Mouse (Mus musculus): Measurements from ENCODE around the gene Gm3147.
"Not testable (repeated sequence)": the region's sequence is repeated elsewhere in the genome, so short reads cannot be mapped to it uniquely, and the experiment has no call there.

The Gm3147 gene

GRCm38 (mm10) chr5:94616242-94616641, at the start of gene Gm3147:
TSS of gene Gm3147 (minus strand) at chr5:94616342.
- not testable (repeated sequence) for DNase-seq

GRCm38 (mm10) chr5:94648082-94648481, 31.9 kb upstream of the Gm3147 start, which contains the start of gene Gm6205:
TSS of gene Gm6205 (plus strand) at chr5:94648382.
- not testable (repeated sequence) for DNase-seq

- not testable (repeated sequence) for DNase-seq
Measured at GRCm38 (mm10) chr5:94623679-94624078, 7.5 kb upstream of the Gm3147 start, which contains the start of gene Gm6509. TSS of gene Gm6509 (plus strand) at chr5:94623979.
